Mouse (Mus musculus) embryonic fibroblast, embryonic 13.5 days (primary cell): ENCODE results near the gene Fam135a.

ENCODE experiments used
- CTCF ChIP-seq: IDR thresholded peaks from 2 replicates; pipeline ENCODE4 v1.5.1; 2011; ENCODE audit warnings: mild to moderate bottlenecking, control low read depth, low read length, moderate library complexity, borderline replicate concordance; ENCODE audit not compliant: insufficient read depth
- POLR2A ChIP-seq: IDR thresholded peaks from 2 replicates; pipeline ENCODE4 v1.6.1; 2011; ENCODE audit warnings: low read depth, mild to moderate bottlenecking, control low read depth, low read length, moderate library complexity

- TF ChIP-seq CTCF (no peak), POLR2A (no peak)
Measured at GRCm38 (mm10) chr1:24045627-24046026, 54.5 kb downstream of the Fam135a start.
